Mouse (Mus musculus) T-cell, adult 2 months (primary cell): ENCODE results near the gene Tns3.

Source experiments
- DNase-seq: peaks from one replicate; pipeline ENCODE4 v3.0.0; 2022; ENCODE audit warnings: low spot score

The Tns3 gene

DNA sequence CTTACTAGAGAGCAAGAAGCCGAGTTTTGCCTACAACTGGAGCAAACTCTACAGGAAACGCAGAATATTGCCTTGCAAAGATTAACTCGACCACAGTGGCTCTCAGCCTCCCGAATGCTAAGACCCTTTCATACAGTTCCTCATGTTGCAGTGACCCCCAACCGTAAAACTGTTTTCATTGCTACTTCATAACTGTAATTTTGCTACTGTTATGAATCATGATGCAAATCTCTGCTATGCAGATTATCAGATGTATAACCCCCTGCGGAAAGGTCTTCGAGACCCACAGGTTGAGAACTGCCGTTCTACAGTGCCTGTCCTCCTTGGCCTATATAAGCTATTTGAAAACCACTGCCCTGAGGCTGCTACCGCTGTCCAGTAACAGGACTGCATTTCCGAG is 46.0 kb downstream of the Tns3 start:
- DNase-seq = no peak

- no peak for DNase-seq
Measured at GRCm38 (mm10) chr11:8615436-8615835, 48.9 kb downstream of the Tns3 start.

DNA sequence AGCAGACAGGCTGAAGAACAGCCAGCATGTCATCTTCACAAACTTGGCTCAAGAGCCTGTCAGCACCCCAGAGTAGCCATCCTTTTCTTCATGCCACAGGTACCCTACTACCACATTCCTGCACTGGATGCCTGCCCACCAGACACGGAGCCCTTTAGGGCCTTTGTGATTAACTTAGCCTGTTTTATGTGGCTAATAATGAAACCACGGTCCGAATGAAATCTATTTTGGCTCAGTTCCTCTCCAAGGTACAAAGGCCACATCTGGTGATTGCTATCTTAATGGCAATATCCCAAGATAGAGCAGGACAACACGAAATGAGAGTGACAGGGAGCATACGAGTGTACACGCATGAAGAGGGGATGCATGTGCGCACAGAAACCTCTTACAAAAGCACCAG is 53.9 kb downstream of the Tns3 start:
- DNase-seq = no peak

DNA sequence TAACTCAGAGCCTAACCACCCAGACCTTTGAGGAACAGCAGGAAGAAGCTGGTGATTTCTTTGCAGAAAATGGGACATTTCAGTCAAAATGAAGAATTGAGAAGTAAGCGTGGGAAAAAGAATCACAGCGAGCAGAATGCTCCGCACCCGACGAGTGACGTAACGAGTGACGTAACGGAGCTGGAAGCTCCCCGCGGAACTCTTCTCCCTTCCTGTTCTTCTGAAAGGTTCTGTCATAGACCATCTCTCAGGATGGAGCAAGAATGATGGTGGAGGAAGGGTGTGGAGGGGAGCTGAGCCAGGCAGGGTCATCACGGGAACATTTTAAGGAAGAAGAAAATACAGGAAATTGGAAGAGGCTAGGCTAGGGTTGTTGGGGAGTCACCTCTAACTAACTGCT is 54.5 kb downstream of the Tns3 start:
- no peak for DNase-seq

- DNase-seq = no peak
Measured at GRCm38 (mm10) chr11:8607123-8607522, 57.2 kb downstream of the Tns3 start.

DNA sequence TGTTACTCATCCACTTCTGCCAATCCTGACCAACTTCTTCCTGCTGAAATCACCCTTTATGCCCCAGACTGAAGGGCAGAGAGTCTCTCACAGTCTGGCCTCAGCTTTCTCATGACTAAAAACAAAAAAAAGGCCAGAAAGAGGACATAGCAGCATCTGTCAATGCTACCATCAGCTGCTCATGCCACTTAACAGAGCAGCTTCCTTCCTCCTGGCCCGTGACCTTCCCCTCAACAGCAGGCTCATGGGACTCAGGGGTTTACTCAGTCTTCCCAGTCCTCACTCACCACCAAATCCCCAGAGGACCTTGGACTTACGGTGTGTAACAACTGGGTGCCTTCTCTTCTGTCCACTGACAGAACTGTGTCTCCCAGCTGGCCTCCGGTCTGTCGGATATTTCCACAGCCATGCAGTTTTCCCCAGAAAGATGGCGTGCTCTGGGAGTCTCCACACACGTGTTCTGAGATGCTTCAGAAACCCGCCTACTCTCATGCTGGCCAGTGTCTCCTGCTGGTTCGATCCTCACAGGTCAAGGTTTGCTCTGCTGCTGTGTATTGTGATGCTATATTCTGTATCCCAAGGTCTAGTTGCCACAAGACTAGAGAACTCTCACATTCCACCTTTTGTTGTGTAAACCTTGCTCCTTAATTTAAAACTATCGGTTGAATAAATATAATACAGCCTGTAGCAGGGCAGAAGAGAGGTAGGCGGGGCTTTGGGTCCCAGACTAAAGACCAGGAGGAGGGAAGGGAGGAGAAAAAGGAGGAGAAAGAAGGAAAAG is 59.4 kb downstream of the Tns3 start:
- no peak for DNase-seq

DNA sequence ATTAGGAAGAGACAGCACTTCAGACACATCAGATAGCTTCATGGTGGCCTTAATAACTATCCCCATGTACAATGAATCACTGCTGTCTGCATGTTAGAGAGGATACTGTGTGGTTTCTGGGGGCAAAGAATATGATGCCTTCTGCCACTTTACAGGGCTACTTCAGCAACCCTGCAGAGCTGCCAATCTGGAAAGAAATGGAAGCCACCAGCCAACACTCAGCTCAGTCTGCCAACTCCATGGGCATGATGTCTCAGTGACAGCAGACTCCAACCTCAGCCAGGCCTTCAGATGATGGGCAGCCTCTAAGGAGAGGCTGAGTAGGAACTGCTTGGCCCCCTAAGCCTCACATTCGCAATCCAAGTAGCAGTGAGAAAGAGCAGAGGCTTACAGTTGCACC is 61.7 kb downstream of the Tns3 start:
- DNase-seq = no peak

DNA sequence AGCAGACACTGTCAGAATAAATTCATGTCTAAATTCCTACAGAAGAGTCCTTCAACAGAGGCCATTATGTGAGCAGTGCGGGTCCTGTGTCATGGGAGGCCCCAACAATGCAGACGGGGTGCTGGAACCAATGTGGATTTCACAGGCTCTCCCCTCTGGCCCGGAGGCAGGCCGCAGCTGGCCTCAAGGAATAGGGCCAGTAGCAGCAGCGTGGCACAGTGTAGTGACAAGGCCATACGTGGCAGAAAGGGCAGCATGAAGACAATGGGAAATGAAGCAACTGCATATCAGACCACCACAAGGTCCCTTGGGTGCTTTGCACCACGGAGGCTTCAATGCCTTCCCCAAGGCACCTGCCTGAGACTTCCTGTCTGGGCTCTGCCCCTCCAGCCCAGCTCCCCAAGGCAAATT is 62.9 kb downstream of the Tns3 start:
- no peak for DNase-seq

DNA sequence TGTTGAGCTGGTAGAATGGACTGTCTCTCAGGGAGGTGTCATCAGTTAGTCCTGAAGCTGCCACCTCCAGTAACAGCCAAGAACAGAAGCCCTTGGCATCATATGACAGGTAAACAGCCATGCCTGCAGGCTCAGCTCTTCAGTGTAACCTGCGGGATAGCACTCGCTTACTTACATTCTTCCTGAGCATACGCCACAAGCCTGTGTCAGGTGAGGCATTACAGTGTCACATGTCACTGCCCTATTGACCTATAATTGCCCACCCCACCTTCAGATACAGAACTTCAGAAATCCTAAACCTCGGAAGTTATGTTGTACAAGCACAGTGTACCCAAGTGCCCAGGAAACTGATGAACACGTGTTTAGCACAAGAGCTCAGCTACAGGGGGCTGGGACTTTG is 68.7 kb downstream of the Tns3 start:
- no peak for DNase-seq

GRCm38 (mm10) chr11:8593172-8593571 is 71.2 kb downstream of the Tns3 start:
- no peak for DNase-seq

DNA sequence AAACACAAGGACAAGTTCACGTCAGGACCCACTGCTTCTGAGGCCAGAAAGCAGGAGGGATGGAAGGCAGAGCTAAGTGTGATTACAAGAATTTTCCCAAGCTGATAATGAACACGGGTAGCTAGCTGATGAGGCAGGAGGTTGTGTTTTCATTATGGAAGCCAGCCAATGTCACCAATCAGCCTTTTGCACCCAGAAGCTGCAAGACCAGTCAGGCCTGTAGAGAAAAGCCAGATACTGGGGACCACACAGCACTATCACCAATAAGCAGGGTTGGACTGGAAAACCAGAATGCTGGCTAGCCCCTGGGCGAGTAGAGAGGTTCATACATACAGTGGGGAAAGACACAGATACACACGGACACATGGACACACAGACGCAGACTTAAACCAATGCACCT is 73.1 kb downstream of the Tns3 start:
- no peak for DNase-seq

- no peak for DNase-seq
Measured at GRCm38 (mm10) chr11:8589226-8589905, 75.0 kb downstream of the Tns3 start.

- no peak for DNase-seq
Measured at GRCm38 (mm10) chr11:8587941-8588340, 76.4 kb downstream of the Tns3 start.

GRCm38 (mm10) chr11:8586996-8587644 is 77.2 kb downstream of the Tns3 start:
- DNase-seq = no peak

- no peak for DNase-seq
Measured at GRCm38 (mm10) chr11:8586374-8586773, 78.0 kb downstream of the Tns3 start.

- DNase-seq = no peak
Measured at GRCm38 (mm10) chr11:8585686-8586085, 78.6 kb downstream of the Tns3 start.

- DNase-seq = no peak
Measured at GRCm38 (mm10) chr11:8584925-8585324, 79.4 kb downstream of the Tns3 start.

GRCm38 (mm10) chr11:8584307-8584706 is 80.0 kb downstream of the Tns3 start:
- DNase-seq = no peak

- no peak for DNase-seq
Measured at GRCm38 (mm10) chr11:8583137-8583536, 81.2 kb downstream of the Tns3 start.

- DNase-seq = no peak
Measured at GRCm38 (mm10) chr11:8582101-8582920, 82.0 kb downstream of the Tns3 start.

DNA sequence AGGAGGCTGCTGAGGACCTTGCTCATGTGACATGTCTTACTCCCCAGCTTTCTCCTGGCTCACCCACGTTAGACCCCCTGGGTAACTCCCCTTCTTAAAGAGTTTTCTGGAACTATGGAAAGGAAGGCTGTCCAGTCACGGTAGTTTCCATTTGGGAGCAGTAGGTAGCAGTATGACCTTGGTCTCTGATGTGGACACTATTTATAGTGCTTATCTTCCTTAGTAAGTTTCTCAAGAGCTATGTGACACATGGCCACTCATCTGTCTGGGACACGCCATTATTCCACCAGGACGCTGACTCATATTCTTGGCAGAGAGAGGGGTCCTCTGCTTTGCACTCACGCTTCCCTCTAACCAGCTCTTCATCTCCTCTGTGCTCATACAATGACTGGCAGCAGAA is 84.5 kb downstream of the Tns3 start:
- no peak for DNase-seq
